Mouse (Mus musculus): ENCODE data around the gene Anapc15-ps.

Gene Anapc15-ps

GRCm38 (mm10) chr10:95628338-95628737, 44.9 kb downstream of the Anapc15-ps start:
- DNase-seq: no peak

GRCm38 (mm10) chr10:95627381-95627780, 45.9 kb downstream of the Anapc15-ps start:
- DNase-seq: no peak

- DNase-seq: no peak
Measured at GRCm38 (mm10) chr10:95625300-95625699, 48.0 kb downstream of the Anapc15-ps start.

GRCm38 (mm10) chr10:95624007-95624406, 49.2 kb downstream of the Anapc15-ps start:
- no peak for DNase-seq

GRCm38 (mm10) chr10:95623518-95623905, 49.7 kb downstream of the Anapc15-ps start:
- no peak for DNase-seq

Data from lung, postnatal 4 days (tissue).